Mouse (Mus musculus) stomach, postnatal 0 days (tissue): ENCODE measurements around the gene Pkn2. TPM values are rescaled to one million over a fixed set of nuclear protein-coding genes. Genes with fewer than 3 reads are reported as not detected.

Experiments
- ATAC-seq: fragments of 200-750 bp; cut with Nextera tagmentation; 2 replicates; pipeline ENCODE4 v1.8.0; 2017; ENCODE audit not compliant: low FRiP score, low TSS enrichment
- DNase-seq: peaks from one replicate; pipeline ENCODE4 v3.0.0-alpha.2; 2016; ENCODE audit warnings: low spot score
- H3K27ac ChIP-seq: fragments of 300-500 bp; sonication (generic); replicated peaks from 2 replicates; pipeline ENCODE4 v1.5.1; 2014; ENCODE audit warnings: mild to moderate bottlenecking, control low read depth
- H3K27me3 ChIP-seq: fragments of 300-500 bp; sonication (generic); 2 replicates; pipeline ENCODE4 v1.6.1; 2014; ENCODE audit warnings: low read length; ENCODE audit not compliant: control insufficient read depth, insufficient read depth
- H3K36me3 ChIP-seq: fragments of 300-500 bp; sonication (generic); 2 replicates; pipeline ENCODE4 v1.6.1; 2014; ENCODE audit warnings: low read length, mixed read lengths; ENCODE audit not compliant: control insufficient read depth, insufficient read depth
- H3K4me1 ChIP-seq: fragments of 300-500 bp; sonication (generic); replicated peaks from 2 replicates; pipeline ENCODE4 v1.6.1; 2014; ENCODE audit warnings: antibody characterized with exemption; ENCODE audit not compliant: control insufficient read depth, insufficient read depth
- H3K4me2 ChIP-seq: fragments of 300-500 bp; sonication (generic); replicated peaks from 2 replicates; pipeline ENCODE4 v1.6.1; 2014; ENCODE audit warnings: low read depth, mild to moderate bottlenecking, control low read depth, moderate library complexity
- H3K4me3 ChIP-seq: fragments of 300-500 bp; sonication (generic); 2 replicates; pipeline ENCODE4 v1.5.1; 2014; ENCODE audit warnings: low read depth, low read length, control low read depth
- H3K9ac ChIP-seq: fragments of 300-500 bp; sonication (generic); 2 replicates; pipeline ENCODE4 v1.6.1; 2014; ENCODE audit warnings: mild to moderate bottlenecking, low read length, control low read depth, mixed read lengths
- H3K9me3 ChIP-seq: fragments of 300-500 bp; sonication (generic); 2 replicates; pipeline ENCODE4 v1.6.1; 2016; ENCODE audit warnings: low read length; ENCODE audit not compliant: control insufficient read depth
- CTCF ChIP-seq: IDR thresholded peaks from 2 replicates; pipeline ENCODE4 v1.5.1; 2016; ENCODE audit warnings: antibody characterized with exemption, low read depth, mild to moderate bottlenecking, moderate library complexity
- EP300 ChIP-seq: optimal IDR thresholded peaks from 2 replicates; pipeline ENCODE3; 2016; ENCODE audit warnings: antibody characterized with exemption
- WGBS: fragments of 180-500 bp; shearing (Covaris S2); extraction: QIAGEN DNeasy Blood & Tissue Kit; methylation state at CpG from one replicate; pipeline ENCODE4 v1.1.7; 2014; 5-methylcytosine and 5-hydroxymethylcytosine counted together
- polyA plus RNA-seq: library from polyadenylated mRNA; unstranded; fragments of >200 nt; fragmentation: Nextera tagmentation; extraction: Ambion mirVana; gene quantifications from 2 replicates; pipeline ENCODE4 v1.2.1, GENCODE M21; 2015

Gene Pkn2
- polyA plus RNA-seq, 1 experiment from 2014 or later: 38.7 TPM

DNA sequence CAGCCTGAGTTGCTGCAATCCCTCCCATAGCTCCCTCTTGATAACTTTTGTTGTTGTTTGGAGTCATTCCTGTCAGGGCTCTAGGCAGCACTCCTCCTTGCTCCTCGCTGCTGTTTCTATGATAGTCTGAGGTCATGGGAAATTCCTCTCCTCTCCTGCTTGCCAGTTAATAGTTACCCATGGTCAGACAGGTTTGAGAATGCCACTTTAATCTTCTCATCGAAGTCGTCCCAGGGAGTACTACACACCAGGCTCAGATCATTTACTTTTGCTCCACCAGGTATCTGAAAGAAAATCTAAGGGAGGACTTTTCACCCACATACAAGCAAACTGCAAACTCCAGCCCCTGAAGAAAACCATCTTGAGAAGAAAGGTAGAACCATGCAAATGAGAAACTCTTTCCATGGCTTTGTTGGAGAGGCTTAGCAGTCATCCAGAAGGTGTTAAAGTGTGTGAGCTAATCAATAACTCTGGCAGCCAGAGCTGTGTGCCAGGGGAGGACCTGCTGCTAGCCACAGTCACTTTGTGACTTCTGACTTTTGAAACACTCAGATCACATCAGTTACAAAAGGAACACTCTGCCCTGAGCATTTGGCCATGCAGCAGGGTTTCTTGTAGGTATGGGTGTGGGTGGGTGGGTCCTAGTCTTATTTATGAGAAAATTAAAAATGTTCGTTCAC is 36.1 kb upstream of the Pkn2 start:
- H3K4me1 ChIP-seq: 0 out of 2 replicates have a peak, but pooled peaks cover 2% of the 10 kb centered on the region
- H3K4me3 ChIP-seq: no peak overlapping the region
- H3K4me2 ChIP-seq: no peak overlapping the region
- no peak overlapping the region for H3K27ac ChIP-seq
- H3K9ac ChIP-seq: no peak overlapping the region
- no peak for DNase-seq
- H3K36me3 ChIP-seq: no peaks in the 10 kb centered on the region
- no peak for TF ChIP-seq CTCF
- TF ChIP-seq EP300: no peak
- H3K27me3 ChIP-seq: no peaks in the 10 kb centered on the region
- no peaks in the 10 kb centered on the region for H3K9me3 ChIP-seq
- 50% methylated on average over 4 of the region's 4 CpGs for WGBS
- ATAC-seq: no peak

DNA sequence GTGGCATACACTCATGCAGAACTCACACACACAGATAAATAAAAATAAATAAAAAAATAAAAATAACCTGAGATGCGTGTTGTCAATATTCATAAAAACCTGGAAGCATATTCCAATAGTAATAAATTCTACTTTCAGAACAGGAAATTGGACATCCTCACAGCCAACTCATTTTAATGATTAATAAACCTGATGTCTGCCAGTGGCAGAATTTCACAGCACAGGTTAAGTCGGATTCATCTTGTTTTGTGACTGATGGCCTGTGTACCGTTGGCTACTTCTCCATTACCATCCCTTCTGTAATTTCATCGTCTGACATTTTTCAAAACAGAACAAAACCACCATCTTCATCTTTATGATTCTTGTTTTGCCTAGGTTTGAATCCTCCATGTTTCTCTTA is 35.4 kb upstream of the Pkn2 start:
- ATAC-seq (no peak), DNase-seq (no peak)
- H3K4me2 ChIP-seq: no peak overlapping the region
- no peaks in the 10 kb centered on the region for H3K36me3 ChIP-seq
- H3K4me3 ChIP-seq: no peak overlapping the region
- no peak overlapping the region for H3K9ac ChIP-seq
- H3K9me3 ChIP-seq: no peaks in the 10 kb centered on the region
- H3K27ac ChIP-seq: no peak overlapping the region
- H3K27me3 ChIP-seq: no peaks in the 10 kb centered on the region
- 0 out of 2 replicates have a peak, but pooled peaks cover 2% of the 10 kb centered on the region for H3K4me1 ChIP-seq
- 79% methylated on average over 4 of the region's 4 CpGs for WGBS
- no peak for TF ChIP-seq CTCF
- TF ChIP-seq EP300: no peak

- WGBS: 85% methylated on average over 1 of the region's 1 CpGs
- Histone ChIP-seq H3K9ac (no peak overlapping the region), H3K4me1 (0 out of 2 replicates have a peak, but pooled peaks cover 2% of the 10 kb centered on the region), H3K27me3 (no peaks in the 10 kb centered on the region), H3K9me3 (no peaks in the 10 kb centered on the region), H3K36me3 (no peaks in the 10 kb centered on the region), H3K27ac (no peak overlapping the region), H3K4me3 (no peak overlapping the region), H3K4me2 (no peak overlapping the region)
- ATAC-seq: no peak
- TF ChIP-seq EP300: no peak
- TF ChIP-seq CTCF: no peak
- DNase-seq: no peak
These were observed 31.5 kb upstream of the Pkn2 start for GRCm38 (mm10) chr3:142913295-142913694.

GRCm38 (mm10) chr3:142899683-142900082 is 17.9 kb upstream of the Pkn2 start:
- Histone ChIP-seq H3K4me3 (no peak overlapping the region), H3K27me3 (no peaks in the 10 kb centered on the region), H3K4me2 (no peak overlapping the region), H3K9ac (no peak overlapping the region), H3K9me3 (no peaks in the 10 kb centered on the region), H3K4me1 (no peaks in the 10 kb centered on the region), H3K27ac (no peak overlapping the region), H3K36me3 (no peaks in the 10 kb centered on the region)
- WGBS: 86% methylated on average over 2 of the region's 2 CpGs
- ATAC-seq (no peak), DNase-seq (no peak)
- TF ChIP-seq CTCF: no peak
- no peak for TF ChIP-seq EP300

DNA sequence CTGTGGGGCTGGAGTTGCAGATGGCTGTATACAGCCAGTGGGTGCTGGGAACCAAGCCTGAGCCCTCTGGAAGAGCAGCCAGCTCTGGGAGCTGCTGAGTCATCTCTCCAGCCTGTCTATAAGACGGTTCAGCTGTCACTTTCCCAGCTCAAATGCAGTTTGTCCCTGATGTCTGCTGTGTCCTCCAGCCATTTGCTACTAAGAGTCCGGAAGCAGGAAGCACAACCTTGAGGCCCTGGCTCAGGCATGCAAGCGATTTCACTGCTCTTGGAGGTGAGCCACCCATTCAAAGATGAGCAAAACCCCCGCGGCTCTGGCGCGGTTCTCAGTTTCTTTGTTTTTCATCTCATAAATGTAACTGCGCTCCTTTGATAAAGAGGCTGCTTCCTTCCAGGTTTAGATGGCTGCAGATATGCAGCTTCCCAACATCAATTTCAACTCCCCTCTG is 17.2 kb upstream of the Pkn2 start:
- DNase-seq (no peak), ATAC-seq (no peak)
- Histone ChIP-seq H3K4me1 (no peaks in the 10 kb centered on the region), H3K9me3 (no peaks in the 10 kb centered on the region), H3K27ac (no peak overlapping the region), H3K9ac (no peak overlapping the region), H3K4me2 (no peak overlapping the region), H3K4me3 (no peak overlapping the region), H3K36me3 (no peaks in the 10 kb centered on the region), H3K27me3 (no peaks in the 10 kb centered on the region)
- TF ChIP-seq EP300: no peak
- TF ChIP-seq CTCF: no peak
- 80% methylated on average over 8 of the region's 8 CpGs for WGBS

- no peak overlapping the region for H3K4me3 ChIP-seq
- DNase-seq: no peak
- no peak for ATAC-seq
- no peak overlapping the region for H3K4me2 ChIP-seq
- TF ChIP-seq EP300: no peak
- no peak for TF ChIP-seq CTCF
- no peak overlapping the region for H3K27ac ChIP-seq
- 69% methylated on average over 3 of the region's 3 CpGs for WGBS
- no peaks in the 10 kb centered on the region for H3K36me3 ChIP-seq
- H3K4me1 ChIP-seq: no peaks in the 10 kb centered on the region
- no peaks in the 10 kb centered on the region for H3K27me3 ChIP-seq
- no peak overlapping the region for H3K9ac ChIP-seq
- no peaks in the 10 kb centered on the region for H3K9me3 ChIP-seq
These were observed 8.6 kb upstream of the Pkn2 start for GRCm38 (mm10) chr3:142890442-142890841.
